8 mouse cellular contexts compared by ENCODE assay signal in the genomic region with DNA sequence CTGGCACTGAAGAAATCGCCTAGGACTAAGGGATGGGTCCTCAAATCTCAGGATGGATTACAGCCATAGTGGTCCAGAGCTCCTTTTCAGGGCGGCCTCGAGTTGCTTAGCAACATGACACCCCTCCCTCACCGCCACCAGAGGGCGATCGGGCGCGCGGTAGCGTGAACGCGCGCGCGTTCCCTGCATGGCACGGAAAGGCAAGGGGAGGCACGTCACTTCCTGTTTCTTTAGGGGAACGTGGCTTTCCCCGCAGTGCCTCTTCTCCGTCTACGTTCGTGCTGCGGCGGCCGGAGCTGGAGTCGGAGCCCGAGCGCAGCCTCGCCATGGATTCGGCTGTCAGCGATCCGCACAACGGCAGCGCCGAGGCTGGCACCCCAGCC. TPM values are rescaled to one million over a fixed set of nuclear protein-coding genes. Genes with fewer than 3 reads are reported as not detected.
DNase-seq lines count a peak whose midpoint lies in the region; ATAC-seq lines count a peak whose summit lies in the region.

Gene H13, plus strand, starts transcription at position 206 of the 383 bp plus-strand sequence.

- H3K4me2 ChIP-seq in hindbrain, embryonic 16.5 days (ENCODE audit: low read length): peak within 1 kb of the TSS; percentile 95

- H3K36me3 ChIP-seq in hindbrain, embryonic 16.5 days (ENCODE audit: control insufficient read depth, insufficient read depth, low read length): no peaks in the 10 kb centered on the region
- no peaks in the 10 kb centered on the region for H3K36me3 ChIP-seq in macrophage (ENCODE audit: inconsistent target)

- peaks cover 34% of the 10 kb centered on the region for H3K4me1 ChIP-seq in hindbrain, embryonic 16.5 days (ENCODE audit: control insufficient read depth, insufficient read depth, low read depth, low read length)

- H3K27me3 ChIP-seq in hindbrain, embryonic 16.5 days (replicated peaks; ENCODE audit: control insufficient read depth, insufficient read depth, low read length): no peaks in the 10 kb centered on the region

- H3K9me3 ChIP-seq in hindbrain, embryonic 16.5 days (ENCODE audit: control insufficient read depth, low read length): no peaks in the 10 kb centered on the region

- H3K79me2 ChIP-seq in macrophage (ENCODE audit: inconsistent target): peaks cover 47% of the 10 kb centered on the region

- H3K4me3 ChIP-seq in hindbrain, embryonic 16.5 days (ENCODE audit: low read length): peak within 1 kb of the TSS; percentile 99
- peak within 1 kb of the TSS; percentile 79 for H3K4me3 ChIP-seq in macrophage (ENCODE audit: inconsistent target)

- H3K9ac ChIP-seq in hindbrain, embryonic 16.5 days (ENCODE audit: low read depth, low read length): peak within 1 kb of the TSS; percentile 97

- WGBS in hindbrain, embryonic 16.5 days: 1% methylated on average over 35 of the region's 35 CpGs
- under 1% methylated on average over 35 of the region's 35 CpGs for WGBS in macrophage (ENCODE audit: missing documents)

- peak; percentile 83 for ATAC-seq in hindbrain, embryonic 16.5 days

- DNase-seq in R1 (ENCODE audit: low read depth, low spot score): peak; percentile 96
- DNase-seq in cerebellum, postnatal 25 days: peak; percentile 92 to 95
- peak; percentile 90 for DNase-seq in gastrocnemius, adult 18-20 months (ENCODE audit: low spot score)
- DNase-seq in left cerebral cortex, adult 18-20 months (ENCODE audit: low spot score in 2 of 2): peak; percentile 89 to 93
- DNase-seq in right cerebral cortex, adult 18-20 months: peak; percentile 92
- DNase-seq in urinary bladder, postnatal 10 days (ENCODE audit: low spot score): peak; percentile 68

- H3K27ac ChIP-seq in hindbrain, embryonic 16.5 days (ENCODE audit: low read depth, low read length): peak within 1 kb of the TSS; percentile 94
- H3K27ac ChIP-seq in macrophage: no peak within 1 kb of the TSS

RNA-seq across cellular contexts. Expression of gene H13, which starts in this region (rescaled TPM):
- total RNA-seq in gastrocnemius, adult 18-20 months (2021): 10 to 100 TPM; 29.5 to 30.8 TPM
- 172 and 178 TPM in 2 replicates for polyA plus RNA-seq in hindbrain, embryonic 16.5 days (2015; fragmentation: Nextera tagmentation; extraction: Ambion mirVana)
- 10 to 100 TPM; 73.4 to 79.2 TPM for total RNA-seq in left cerebral cortex, adult 18-20 months (2021)
- total RNA-seq in macrophage (2018; cell fraction: chromatin; rRNA removed): 10 to 100 TPM; 36.3 to 95.5 (median 61.4) TPM
- 10 to 100 TPM; 46.6 to 75.1 (median 61.4) TPM for total RNA-seq in macrophage (2018; cell fraction: cytosol; rRNA removed)
- total RNA-seq in macrophage (2018; cell fraction: nucleus; rRNA removed): 10 to 100 TPM; 35.9 to 90.2 (median 58.3) TPM
- 58.4 to 93.5 TPM (median 77.2 TPM) in 3 replicates for polyA plus RNA-seq in macrophage (2018)
